Mouse (Mus musculus): Measurements from ENCODE around the gene Pip5k1b.

DNA sequence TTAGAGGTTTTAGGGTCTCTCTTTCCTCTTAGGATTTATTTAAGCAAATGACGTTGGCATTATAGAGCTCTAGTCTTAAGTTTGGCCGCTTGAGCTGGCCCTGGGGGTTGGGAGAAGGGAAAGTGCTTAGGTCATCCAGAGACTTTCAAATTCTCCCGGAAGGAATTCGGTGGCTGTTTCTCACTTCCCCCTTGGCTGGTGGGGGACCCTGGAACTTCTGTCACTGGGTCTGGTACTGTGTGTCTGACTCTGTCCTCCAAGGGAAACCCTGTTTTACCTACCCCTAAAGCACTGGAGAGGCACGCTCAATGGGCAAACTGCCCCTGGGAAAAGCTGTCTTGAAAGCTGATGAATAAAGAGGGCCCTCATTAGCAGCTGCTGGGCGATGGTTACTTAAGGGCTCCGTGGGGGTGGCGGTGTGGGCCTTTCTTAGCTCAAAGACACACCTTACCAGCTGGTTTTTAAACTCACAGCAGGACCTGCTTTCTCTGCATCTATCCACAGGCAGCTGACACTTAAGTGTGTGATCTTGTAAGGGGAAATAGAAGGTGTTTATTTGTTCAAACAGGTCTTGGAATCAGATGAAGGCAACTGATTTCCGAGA is 301.9 kb downstream of the Pip5k1b start:
- no peak for TF ChIP-seq CTCF (IDR thresholded peaks at IDR 0.05; ENCODE audit: control insufficient read depth, insufficient read depth, low read length)
- no peak for TF ChIP-seq POLR2A (IDR thresholded peaks at IDR 0.05; ENCODE audit: borderline replicate concordance, control insufficient read depth, low read depth, low read length)

Data from bone marrow, adult 2 months (tissue).